Mouse (Mus musculus) thymus, postnatal 0 days (tissue): ENCODE measurements around the gene L3mbtl3. TPM values are rescaled to one million over a fixed set of nuclear protein-coding genes. Genes with fewer than 3 reads are reported as not detected.

Experiments used
- DNase-seq: peaks from one replicate; pipeline ENCODE4 v3.0.0-alpha.2; 2015; ENCODE audit warnings: low spot score
- polyA plus RNA-seq: library from polyadenylated mRNA; unstranded; fragments of >200 nt; fragmentation: Nextera tagmentation; extraction: Ambion mirVana; gene quantifications from 2 replicates; pipeline ENCODE4 v1.2.1, GENCODE M21; 2015

Gene L3mbtl3
- 9.6 and 10.7 TPM in 2 replicates for polyA plus RNA-seq

- DNase-seq = peak; percentile 92
These were observed at the start of gene L3mbtl3 for GRCm38 (mm10) chr10:26375790-26376545. Gene L3mbtl3 (minus strand): TSS chr10:26375971.

- no peak for DNase-seq
These were observed 45.4 kb upstream of the L3mbtl3 start for GRCm38 (mm10) chr10:26421168-26421567.

GRCm38 (mm10) chr10:26388656-26389055, 12.9 kb upstream of the L3mbtl3 start:
- DNase-seq = no peak

- no peak for DNase-seq
These were observed 1.5 kb upstream of the L3mbtl3 start for GRCm38 (mm10) chr10:26377332-26377602.

GRCm38 (mm10) chr10:26376546-26377331, 968 bp upstream of the L3mbtl3 start:
- DNase-seq = no peak

GRCm38 (mm10) chr10:26375351-26375751, 420 bp downstream of the L3mbtl3 start:
- DNase-seq = no peak

- DNase-seq = peak; percentile 55
These were observed 1.1 kb downstream of the L3mbtl3 start for GRCm38 (mm10) chr10:26374436-26375311.

GRCm38 (mm10) chr10:26373951-26374435, 1.8 kb downstream of the L3mbtl3 start:
- peak; percentile 61 for DNase-seq

GRCm38 (mm10) chr10:26372940-26373931, 2.5 kb downstream of the L3mbtl3 start:
- DNase-seq = peak; percentile 88

GRCm38 (mm10) chr10:26371416-26371815, 4.4 kb downstream of the L3mbtl3 start:
- DNase-seq = no peak

- no peak for DNase-seq
These were observed 10.8 kb downstream of the L3mbtl3 start for GRCm38 (mm10) chr10:26364942-26365341.

GRCm38 (mm10) chr10:26364326-26364856, 11.4 kb downstream of the L3mbtl3 start:
- DNase-seq = peak; percentile 60

- no peak for DNase-seq
These were observed 12.2 kb downstream of the L3mbtl3 start for GRCm38 (mm10) chr10:26363605-26364004.

- peak; percentile 81 for DNase-seq
These were observed 17.0 kb downstream of the L3mbtl3 start for GRCm38 (mm10) chr10:26358798-26359197.

- no peak for DNase-seq
These were observed 17.5 kb downstream of the L3mbtl3 start for GRCm38 (mm10) chr10:26358231-26358630.

GRCm38 (mm10) chr10:26353781-26354180, 22.0 kb downstream of the L3mbtl3 start:
- DNase-seq = no peak

GRCm38 (mm10) chr10:26351129-26351738, 24.5 kb downstream of the L3mbtl3 start:
- DNase-seq = peak; percentile 35

GRCm38 (mm10) chr10:26350153-26350552, 25.6 kb downstream of the L3mbtl3 start:
- DNase-seq = peak; percentile 44

- DNase-seq = no peak
These were observed 28.2 kb downstream of the L3mbtl3 start for GRCm38 (mm10) chr10:26347614-26348013.
